ENCODE assay signal across 9 mouse cellular contexts in the genomic region with DNA sequence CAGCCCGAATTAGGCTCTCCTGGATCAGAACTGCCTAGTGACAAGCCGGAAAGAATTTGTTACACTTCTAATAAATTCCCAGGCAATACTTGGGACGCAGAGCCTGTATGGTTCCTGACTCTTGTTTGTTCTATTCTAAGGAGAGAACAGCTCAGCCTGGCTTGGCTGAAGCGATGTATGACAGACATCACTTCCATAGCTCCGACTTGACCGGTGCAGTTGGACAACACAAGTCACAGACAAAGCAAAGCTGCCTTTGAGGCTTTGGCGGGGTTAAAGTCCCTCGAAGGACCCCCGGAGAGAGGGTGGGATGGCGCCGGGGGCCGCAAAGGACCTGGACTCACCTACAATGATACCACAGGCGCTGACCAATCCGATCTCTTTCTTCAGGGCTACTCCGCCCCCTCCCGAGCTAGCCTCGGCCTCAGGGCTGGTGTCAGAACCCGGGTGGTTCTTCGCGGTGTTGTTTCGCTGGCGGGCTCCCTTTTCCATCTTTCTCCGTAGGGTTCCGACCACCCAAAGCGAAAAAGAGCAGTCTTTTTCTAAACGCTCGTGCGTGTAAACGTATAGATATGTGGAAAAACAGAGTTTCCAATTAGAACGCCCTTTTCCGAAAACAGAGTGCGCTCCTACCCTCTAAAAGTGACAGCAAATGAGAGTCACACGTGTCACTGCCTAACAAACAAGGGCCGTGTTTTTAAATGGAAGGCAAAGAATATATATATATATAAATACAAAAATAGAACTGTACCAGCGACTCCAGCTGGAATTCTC. TPM values are rescaled to one million over a fixed set of nuclear protein-coding genes. Genes with fewer than 3 reads are reported as not detected.
DNase-seq lines count a peak whose midpoint lies in the region; ATAC-seq and TF ChIP-seq lines count a peak whose summit lies in the region.
"Had no signal": no experiment of that assay in that cellular context is flagged by ENCODE, and none has a peak within 500 bp of the region (broad histone marks: within the 10 kb centered on the region; RNA-seq: fewer than 3 reads in every experiment).

No protein-coding gene starts in this region.

- POLR2A ChIA-PET in Patski (lab: Charles Lee): no interaction called here

- DNase-seq in Patski (ENCODE audit: low read depth, low spot score): no peak
- peak; percentile 88 for DNase-seq in cerebellum, adult 11-12 months
- peak; percentile 66 for DNase-seq in layer of hippocampus, adult 9-11 months
- DNase-seq in ovary, postnatal 14 days (ENCODE audit: low spot score): peak; percentile 22

- no peak for TF ChIP-seq CTCF in Patski (IDR thresholded peaks at IDR 0.05)

- H3K4me2 ChIP-seq in lung, embryonic 15.5 days: peak overlapping the region; percentile 94

- H3K4me3 ChIP-seq in lung, embryonic 15.5 days: peak overlapping the region; percentile 49

- WGBS in lung, embryonic 15.5 days: 2% methylated on average over 35 of the region's 35 CpGs

- in situ Hi-C loops in Patski (cut with MboI; ENCODE audit: low pct_unique_long_range_greater_than_20kb): loop anchor here (5.0 kb wide), 1 partner anchor 64 kb away; no protein-coding TSS in a partner anchor

- H3K36me3 ChIP-seq in lung, embryonic 15.5 days: no peaks in the 10 kb centered on the region

- no peaks in the 10 kb centered on the region for H3K9me3 ChIP-seq in lung, embryonic 15.5 days

- no peak overlapping the region for H3K27ac ChIP-seq in lung, embryonic 15.5 days

- peaks cover 18% of the 10 kb centered on the region for H3K27me3 ChIP-seq in Patski
- peaks cover 38% of the 10 kb centered on the region for H3K27me3 ChIP-seq in lung, embryonic 15.5 days

- ATAC-seq in Patski: peak; percentile 62
- ATAC-seq in frontal cortex, adult (ENCODE audit: low TSS enrichment): peak; percentile 68
- ATAC-seq in hematopoietic stem cell, adult 5-6 weeks (replicated peaks in 1 of 2; ENCODE audit: insufficient read depth in 1 of 2, low FRiP score in 2 of 2, low TSS enrichment in 1 of 2, low read depth in 1 of 2, poor library complexity in 2 of 2, severe bottlenecking in 2 of 2): peak; percentile 33 to 46; a peak in 2 of 4 replicates
- peak; percentile 78; the same call in 1 of the 2 replicates for ATAC-seq in lung, embryonic 15.5 days (ENCODE audit: borderline replicate concordance, extremely low read depth, low FRiP score, low TSS enrichment)
- ATAC-seq in activated CD4-positive, CD25-positive, alpha-beta regulatory T cell, adult 4 months: no peak

- peak overlapping the region; percentile 35 for H3K9ac ChIP-seq in lung, embryonic 15.5 days

- peaks cover 15% of the 10 kb centered on the region for H3K4me1 ChIP-seq in lung, embryonic 15.5 days

- CTCF ChIA-PET in Patski (lab: Charles Lee): interaction anchor here (1.1 kb wide), 1 partner anchor 31 kb away, joined by 3 read pairs; no protein-coding TSS in a partner anchor

RNA-seq across cellular contexts. Expression of a gene that starts 0.7 kb away (rescaled TPM):
- 0.04 TPM for polyA plus RNA-seq in Patski (2021)
- 2.3 and 3.2 TPM in 2 replicates for total RNA-seq in hematopoietic stem cell, adult 5-6 weeks (2017)
- 1.4 and 1.8 TPM in 2 replicates for polyA plus RNA-seq in lung, embryonic 15.5 days (2015; fragmentation: Nextera tagmentation; extraction: Ambion mirVana)
- polyA plus RNA-seq in activated CD4-positive, CD25-positive, alpha-beta regulatory T cell, adult 4 months (2017; shearing (Covaris generic)): not detected

RNA-seq across cellular contexts. Expression of a gene that starts 32.9 kb away (rescaled TPM):
- polyA plus RNA-seq in Patski (2021): not detected
- not detected in 2 replicates for total RNA-seq in hematopoietic stem cell, adult 5-6 weeks (2017)
- polyA plus RNA-seq in lung, embryonic 15.5 days (2015; fragmentation: Nextera tagmentation; extraction: Ambion mirVana): not detected in 2 replicates
- polyA plus RNA-seq in activated CD4-positive, CD25-positive, alpha-beta regulatory T cell, adult 4 months (2017; shearing (Covaris generic)): not detected
- polyA plus RNA-seq: frontal cortex, adult 2 months had no signal
